Mouse (Mus musculus) embryonic facial prominence, embryonic 10.5 days (tissue): ENCODE data around the gene Ccdc114. TPM values are rescaled to one million over a fixed set of nuclear protein-coding genes. Genes with fewer than 3 reads are reported as not detected.
"Not testable (repeated sequence)": the region's sequence is repeated elsewhere in the genome, so short reads cannot be mapped to it uniquely, and the experiment has no call there.

Experiments used
- DNase-seq: peaks from one replicate; pipeline ENCODE4 v3.0.0-alpha.2; 2017; ENCODE audit warnings: low spot score
- H3K27ac ChIP-seq: fragments of 300-500 bp; sonication (generic); replicated peaks from 2 replicates; pipeline ENCODE4 v1.5.1; 2016; ENCODE audit warnings: mild to moderate bottlenecking
- H3K27me3 ChIP-seq: fragments of 300-500 bp; sonication (generic); replicated peaks from 2 replicates; pipeline ENCODE4 v1.6.1; 2016; ENCODE audit warnings: low read depth, mild to moderate bottlenecking; ENCODE audit not compliant: poor library complexity, severe bottlenecking
- H3K36me3 ChIP-seq: fragments of 300-500 bp; sonication (generic); replicated peaks from 2 replicates; pipeline ENCODE4 v1.6.1; 2016; ENCODE audit warnings: mild to moderate bottlenecking, moderate library complexity
- H3K4me1 ChIP-seq: fragments of 300-500 bp; sonication (generic); 2 replicates; pipeline ENCODE4 v1.6.1; 2016
- H3K4me3 ChIP-seq: fragments of 300-500 bp; sonication (generic); 2 replicates; pipeline ENCODE4 v1.5.1; 2016; ENCODE audit warnings: mild to moderate bottlenecking, moderate library complexity
- H3K9me3 ChIP-seq: fragments of 300-500 bp; sonication (generic); 2 replicates; pipeline ENCODE4 v1.6.1; 2016; ENCODE audit warnings: mild to moderate bottlenecking
- WGBS: fragments of 180-500 bp; shearing (Covaris S2); methylation state at CpG from one replicate; pipeline ENCODE4 v1.1.7; 2016; 5-methylcytosine and 5-hydroxymethylcytosine counted together
- polyA plus RNA-seq: library from polyadenylated mRNA; unstranded; fragments of >200 nt; fragmentation: Nextera tagmentation; extraction: Ambion mirVana; gene quantifications from 2 replicates; pipeline ENCODE4 v1.2.1, GENCODE M21; 2016

The Ccdc114 gene
- polyA plus RNA-seq, 1 experiment from 2014 or later, result 4.6 TPM

DNA sequence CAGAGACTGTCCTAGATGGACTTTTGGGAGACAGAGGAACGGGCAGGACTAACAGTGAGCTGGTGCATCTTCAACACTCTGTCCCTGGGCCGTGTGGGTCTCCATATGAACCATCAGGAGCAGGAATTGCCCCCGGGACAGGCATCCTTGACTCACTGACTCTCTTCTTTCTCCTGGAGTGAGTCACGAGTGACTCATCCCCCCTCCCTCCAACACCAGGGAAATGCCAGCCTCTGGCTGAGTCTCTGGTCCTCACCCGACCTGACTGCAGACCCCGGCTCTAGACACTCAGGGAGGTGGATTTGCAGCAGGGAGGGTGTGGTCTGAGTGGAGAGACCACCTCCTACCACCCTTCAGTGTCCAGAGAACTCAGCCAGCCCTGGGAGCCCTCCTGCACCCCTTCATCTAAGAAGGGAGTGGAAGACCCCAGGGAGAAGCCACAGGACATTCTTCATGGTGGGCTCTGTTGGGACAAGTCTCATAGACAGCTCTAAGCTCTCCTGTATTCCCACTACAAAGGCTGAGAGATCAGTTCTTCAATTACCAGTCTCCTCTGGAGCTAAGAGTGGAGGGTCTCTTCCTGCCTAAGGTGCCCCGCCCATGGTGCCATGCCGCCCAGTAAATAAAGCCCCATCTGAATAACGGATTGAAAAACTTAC lies 3.2 kb upstream of the Ccdc114 start:
- Histone ChIP-seq H3K27ac (peak overlapping the region; percentile 16), H3K4me1 (peaks cover 67% of the 10 kb centered on the region), H3K4me3 (peak overlapping the region; percentile 38), H3K27me3 (peaks cover 16% of the 10 kb centered on the region), H3K9me3 (peaks cover 6% of the 10 kb centered on the region; the same call in 1 of the 2 replicates), H3K36me3 (no peaks in the 10 kb centered on the region; the same call in 1 of the 2 replicates)
- WGBS, result 52% methylated on average over 9 of the region's 9 CpGs
- DNase-seq, result no peak

- H3K9me3 ChIP-seq, result peaks cover 6% of the 10 kb centered on the region; the same call in 1 of the 2 replicates
- 47% methylated on average over 9 of the region's 9 CpGs for WGBS
- peak within 1 kb of the TSS; percentile 38 for H3K4me3 ChIP-seq
- H3K27ac ChIP-seq, result peak within 1 kb of the TSS; percentile 83
- DNase-seq, result no peak
- H3K36me3 ChIP-seq, result no peaks in the 10 kb centered on the region; the same call in 1 of the 2 replicates
- peaks cover 63% of the 10 kb centered on the region for H3K4me1 ChIP-seq
- peaks cover 16% of the 10 kb centered on the region for H3K27me3 ChIP-seq
Measured at GRCm38 (mm10) chr7:45921242-45921621, 2.6 kb upstream of the Ccdc114 start, which contains the start of gene Emp3. Gene Emp3 (minus strand): TSS chr7:45921404.

DNA sequence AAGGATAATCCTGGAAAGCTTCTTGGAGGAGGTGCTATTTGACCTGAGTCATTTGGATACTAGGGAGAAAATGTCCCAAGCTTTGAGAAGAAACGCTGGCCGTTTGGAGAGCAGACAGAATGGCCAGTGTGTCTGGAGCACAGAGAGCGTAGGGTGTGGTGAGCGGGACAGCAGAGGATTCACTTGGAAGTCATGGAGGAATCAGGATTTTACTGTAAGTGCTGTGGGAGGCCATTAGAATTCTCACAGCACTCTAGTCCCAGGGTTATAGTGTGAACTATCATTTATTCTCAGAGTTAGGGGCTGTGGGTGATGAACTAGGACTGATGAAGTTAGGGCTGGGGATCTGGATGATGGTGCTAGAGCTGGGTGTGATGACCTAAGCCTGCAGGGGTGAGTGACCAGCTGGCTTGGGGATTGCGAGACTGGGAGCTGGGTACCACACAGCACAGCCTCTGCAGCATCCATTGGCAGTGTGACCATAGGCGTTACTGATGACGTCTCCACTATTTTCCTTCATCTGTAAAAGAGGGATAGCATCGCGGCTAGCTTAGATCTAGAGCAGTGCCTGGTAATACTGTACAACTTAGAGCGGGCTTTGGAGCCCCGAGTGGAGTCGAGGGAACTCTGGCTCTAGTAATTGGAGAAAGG lies 1.8 kb upstream of the Ccdc114 start:
- peak overlapping the region; percentile 83 for H3K27ac ChIP-seq

DNA sequence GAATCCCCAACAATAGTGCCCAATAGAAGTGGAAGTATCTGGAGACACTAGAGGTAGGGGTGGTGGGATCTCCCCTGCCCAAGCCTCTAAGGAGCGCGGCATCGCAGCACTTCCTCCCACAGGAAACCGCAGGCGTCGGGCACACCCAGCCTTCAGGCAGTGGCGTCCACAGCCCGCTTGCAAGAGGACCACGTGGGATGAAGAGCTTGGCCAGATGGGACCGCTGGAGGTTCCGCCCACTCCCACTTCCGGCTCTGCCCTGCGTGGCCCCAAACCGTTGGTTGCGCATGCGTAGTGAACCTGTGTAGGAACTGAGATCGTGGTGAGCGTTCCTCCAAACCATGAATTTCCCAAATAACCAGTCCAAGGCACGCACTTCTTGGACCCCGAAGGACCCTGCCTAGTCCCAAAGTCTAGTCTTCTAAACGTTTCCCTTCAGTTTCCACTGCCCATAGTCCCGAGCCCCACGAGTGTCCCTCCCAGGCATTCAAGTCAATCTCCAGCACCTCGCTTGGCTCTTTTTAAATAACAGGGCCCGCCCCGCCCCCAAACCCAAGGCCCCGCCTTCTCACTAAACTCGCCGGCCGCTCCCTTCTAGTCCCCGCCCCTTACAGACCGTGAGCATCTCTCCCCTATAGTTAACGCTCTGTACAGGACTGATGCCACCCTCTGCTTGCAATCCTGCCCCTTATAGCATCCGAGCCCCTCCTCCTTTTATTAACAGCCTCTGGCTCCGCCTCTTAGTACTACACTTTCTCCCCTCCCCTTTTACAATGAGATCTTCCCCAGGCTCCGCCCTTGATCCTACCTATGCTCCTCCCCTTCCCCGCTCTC lies 727 bp upstream of the Ccdc114 start:
- H3K9me3 ChIP-seq, result peaks cover 6% of the 10 kb centered on the region; the same call in 1 of the 2 replicates

More for the DNA sequence above, 1.8 kb upstream of the Ccdc114 start:
- DNase-seq, result no peak
- Histone ChIP-seq H3K36me3 (no peaks in the 10 kb centered on the region; the same call in 1 of the 2 replicates), H3K9me3 (peaks cover 6% of the 10 kb centered on the region; the same call in 1 of the 2 replicates), H3K4me3 (no peak overlapping the region; the same call in 1 of the 2 replicates), H3K4me1 (peaks cover 54% of the 10 kb centered on the region), H3K27me3 (peaks cover 18% of the 10 kb centered on the region)
- WGBS, result 79% methylated on average over 12 of the region's 12 CpGs

GRCm38 (mm10) chr7:45924429-45924816 lies 551 bp downstream of the Ccdc114 start:
- peak overlapping the region; percentile 83 for H3K27ac ChIP-seq
- H3K36me3 ChIP-seq, result no peaks in the 10 kb centered on the region; the same call in 1 of the 2 replicates
- H3K27me3 ChIP-seq, result peaks cover 42% of the 10 kb centered on the region
- H3K4me1 ChIP-seq, result peaks cover 51% of the 10 kb centered on the region
- WGBS, result 10% methylated on average over 14 of the region's 14 CpGs
- peak; percentile 56 for DNase-seq
- peak overlapping the region; percentile 60 for H3K4me3 ChIP-seq
- peaks cover 6% of the 10 kb centered on the region; the same call in 1 of the 2 replicates for H3K9me3 ChIP-seq

More for the DNA sequence above, 727 bp upstream of the Ccdc114 start:
- under 1% methylated on average over 37 of the region's 37 CpGs for WGBS
- Histone ChIP-seq H3K4me3 (peak overlapping the region; percentile 60), H3K36me3 (no peaks in the 10 kb centered on the region; the same call in 1 of the 2 replicates), H3K27ac (peak overlapping the region; percentile 83), H3K27me3 (peaks cover 29% of the 10 kb centered on the region), H3K4me1 (peaks cover 44% of the 10 kb centered on the region)
- peak; percentile 95 for DNase-seq

GRCm38 (mm10) chr7:45928626-45929295 lies 4.9 kb downstream of the Ccdc114 start:
- 11% methylated on average over 22 of the region's 23 CpGs for WGBS
- H3K27ac ChIP-seq, result no peak overlapping the region
- no peak for DNase-seq
- H3K9me3 ChIP-seq, result peaks cover 15% of the 10 kb centered on the region; the same call in 1 of the 2 replicates
- peaks cover 28% of the 10 kb centered on the region for H3K27me3 ChIP-seq
- H3K36me3 ChIP-seq, result peaks cover 8% of the 10 kb centered on the region; the same call in 1 of the 2 replicates
- H3K4me1 ChIP-seq, result peaks cover 16% of the 10 kb centered on the region
- H3K4me3 ChIP-seq, result peak overlapping the region; percentile 29; the same call in 1 of the 2 replicates

GRCm38 (mm10) chr7:45929688-45930087 lies 5.8 kb downstream of the Ccdc114 start:
- Histone ChIP-seq H3K4me3 (no peak overlapping the region), H3K4me1 (peaks cover 7% of the 10 kb centered on the region), H3K36me3 (peaks cover 8% of the 10 kb centered on the region; the same call in 1 of the 2 replicates), H3K27me3 (peaks cover 28% of the 10 kb centered on the region), H3K9me3 (peaks cover 15% of the 10 kb centered on the region; the same call in 1 of the 2 replicates), H3K27ac (no peak overlapping the region)
- WGBS, result 83% methylated on average over 1 of the region's 1 CpGs
- DNase-seq, result no peak

DNA sequence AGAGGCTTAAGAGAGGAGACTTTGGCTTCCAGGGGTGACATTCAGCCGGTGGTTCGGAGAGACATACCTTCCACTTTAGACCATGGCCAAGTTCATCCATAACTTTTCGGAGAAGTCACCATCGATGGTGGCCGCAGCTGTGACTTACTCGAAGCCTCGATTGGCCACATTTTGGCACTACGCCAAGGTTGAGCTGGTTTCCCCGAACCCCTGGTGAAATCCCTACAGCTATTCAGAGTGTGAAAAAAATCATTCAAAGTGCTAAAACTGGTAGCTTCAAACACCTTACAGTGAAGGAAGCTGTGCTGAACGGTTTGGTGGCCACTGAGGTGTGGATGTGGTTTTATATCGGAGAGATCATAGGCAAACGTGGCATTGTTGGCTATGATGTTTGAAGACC lies 9.9 kb downstream of the Ccdc114 start:
- WGBS, result 95% methylated on average over 12 of the region's 12 CpGs
- H3K4me3 ChIP-seq, DNase-seq, H3K36me3 ChIP-seq, H3K4me1 ChIP-seq, H3K27me3 ChIP-seq, H3K9me3 ChIP-seq, H3K27ac ChIP-seq: not testable (repeated sequence)

DNA sequence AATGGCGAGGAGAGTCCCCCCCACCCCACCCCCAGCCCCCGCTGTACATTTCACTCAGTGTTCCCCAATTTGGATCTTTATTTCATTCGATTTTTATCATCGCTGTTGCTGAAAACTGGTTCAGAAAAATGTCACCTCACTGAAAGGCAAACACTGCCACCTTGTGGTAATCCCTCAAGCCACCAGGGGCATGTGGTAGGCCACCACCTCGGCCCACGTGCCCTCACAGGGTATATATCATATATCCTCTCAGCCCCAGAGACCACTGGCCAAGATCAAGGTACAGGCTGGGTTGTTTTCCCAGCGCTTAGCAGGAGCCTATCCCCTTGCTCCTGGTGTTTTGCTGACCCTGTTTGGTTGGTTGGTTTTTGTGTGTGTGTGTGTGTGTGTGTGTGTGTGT lies 11.2 kb downstream of the Ccdc114 start:
- 33% methylated on average over 7 of the region's 7 CpGs for WGBS
- no peak overlapping the region for H3K4me3 ChIP-seq
- no peaks in the 10 kb centered on the region for H3K27me3 ChIP-seq
- 0 out of 2 replicates have a peak, but pooled peaks cover 9% of the 10 kb centered on the region for H3K9me3 ChIP-seq
- no peak overlapping the region for H3K27ac ChIP-seq
- H3K4me1 ChIP-seq, result no peaks in the 10 kb centered on the region
- DNase-seq, result peak; percentile 77
- 0 out of 2 replicates have a peak, but pooled peaks cover 8% of the 10 kb centered on the region for H3K36me3 ChIP-seq

DNA sequence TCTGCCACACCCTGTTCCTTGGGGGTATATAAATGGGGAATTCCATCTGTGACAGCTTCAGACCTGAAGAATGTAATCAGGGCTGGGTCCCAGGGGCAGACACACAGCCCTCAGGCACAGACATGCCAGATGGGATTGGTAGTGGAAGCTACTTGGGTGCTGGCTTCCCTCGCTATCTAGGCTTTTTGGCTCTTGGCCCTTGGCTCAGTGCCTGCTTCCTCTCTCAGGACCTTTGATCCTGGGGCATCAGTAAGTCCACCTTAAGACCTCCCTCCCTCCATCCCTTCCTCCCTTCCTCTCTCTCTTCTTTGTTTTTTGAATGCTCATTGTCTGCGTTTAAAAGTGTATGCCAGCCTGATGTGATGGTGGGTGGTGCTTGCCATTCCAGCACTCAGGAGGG lies 16.0 kb downstream of the Ccdc114 start:
- WGBS, result 51% methylated on average over 2 of the region's 2 CpGs
- H3K4me3 ChIP-seq, result no peak overlapping the region
- no peaks in the 10 kb centered on the region for H3K27me3 ChIP-seq

DNA sequence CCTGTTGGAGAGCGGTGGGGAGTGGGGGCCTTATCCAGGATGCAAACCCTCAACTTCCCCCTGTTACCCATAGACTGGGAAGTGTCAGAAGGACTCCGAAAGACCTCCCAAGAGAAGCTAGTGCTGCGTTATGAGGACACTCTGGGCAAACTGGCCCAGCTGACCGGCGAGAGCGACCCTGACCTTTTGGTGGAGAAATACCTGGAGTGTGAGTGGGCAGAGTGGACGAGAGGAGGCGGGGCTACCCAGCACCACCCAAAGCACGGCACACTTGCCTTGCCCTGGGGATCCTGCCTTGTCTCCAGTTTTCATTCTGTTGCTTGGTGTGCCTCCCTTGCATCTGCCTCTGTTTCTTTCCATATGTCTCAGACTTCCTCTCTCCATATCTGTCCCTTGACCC lies 18.1 kb downstream of the Ccdc114 start:
- Histone ChIP-seq H3K27ac (no peak overlapping the region), H3K4me3 (no peak overlapping the region), H3K36me3 (no peaks in the 10 kb centered on the region), H3K9me3 (no peaks in the 10 kb centered on the region), H3K27me3 (no peaks in the 10 kb centered on the region), H3K4me1 (no peaks in the 10 kb centered on the region)
- no peak for DNase-seq
- WGBS, result 88% methylated on average over 9 of the region's 9 CpGs

More for the DNA sequence above, 16.0 kb downstream of the Ccdc114 start:
- Histone ChIP-seq H3K4me1 (no peaks in the 10 kb centered on the region), H3K9me3 (no peaks in the 10 kb centered on the region), H3K27ac (no peak overlapping the region), H3K36me3 (no peaks in the 10 kb centered on the region)
- no peak for DNase-seq
